Mouse (Mus musculus) neural tube, embryonic 14.5 days (tissue): Measurements from ENCODE around the gene Zfhx2. TPM values are rescaled to one million over a fixed set of nuclear protein-coding genes. Genes with fewer than 3 reads are reported as not detected.

Source experiments
- ATAC-seq: fragments of 200-750 bp; cut with Nextera tagmentation; 2 replicates; pipeline ENCODE4 v1.8.0; 2017; ENCODE audit warnings: low read depth, mild to moderate bottlenecking, moderate TSS enrichment, moderate library complexity
- H3K27ac ChIP-seq: fragments of 300-500 bp; sonication (generic); 2 replicates; pipeline ENCODE4 v1.5.1; 2014; ENCODE audit warnings: low read depth, mild to moderate bottlenecking, control low read depth, low read length, moderate library complexity, mixed read lengths
- H3K27me3 ChIP-seq: fragments of 300-500 bp; sonication (generic); 2 replicates; pipeline ENCODE4 v1.6.1; 2014; ENCODE audit warnings: low read length; ENCODE audit not compliant: control insufficient read depth, insufficient read depth
- H3K36me3 ChIP-seq: fragments of 300-500 bp; sonication (generic); 2 replicates; pipeline ENCODE4 v1.6.1; 2014; ENCODE audit warnings: low read length, mixed read lengths; ENCODE audit not compliant: control insufficient read depth, insufficient read depth
- H3K4me1 ChIP-seq: fragments of 300-500 bp; sonication (generic); 2 replicates; pipeline ENCODE4 v1.6.1; 2014; ENCODE audit warnings: low read length; ENCODE audit not compliant: control insufficient read depth, insufficient read depth
- H3K4me2 ChIP-seq: fragments of 300-500 bp; sonication (generic); 2 replicates; pipeline ENCODE4 v1.6.1; 2014; ENCODE audit warnings: mild to moderate bottlenecking, low read depth, low read length, control low read depth
- H3K4me3 ChIP-seq: fragments of 300-500 bp; sonication (generic); 2 replicates; pipeline ENCODE4 v1.5.1; 2014; ENCODE audit warnings: low read depth, low read length, control low read depth, mixed read lengths
- H3K9ac ChIP-seq: fragments of 300-500 bp; sonication (generic); replicated peaks from 2 replicates; pipeline ENCODE4 v1.6.1; 2014; ENCODE audit warnings: low read depth, mild to moderate bottlenecking, control low read depth, low read length, mixed read lengths
- H3K9me3 ChIP-seq: fragments of 300-500 bp; sonication (generic); 2 replicates; pipeline ENCODE4 v1.6.1; 2016; ENCODE audit warnings: low read length; ENCODE audit not compliant: control insufficient read depth
- WGBS: fragments of 180-500 bp; shearing (Covaris S2); extraction: QIAGEN DNeasy Blood & Tissue Kit; methylation state at CpG from one replicate; pipeline ENCODE4 v1.1.7; 2014; 5-methylcytosine and 5-hydroxymethylcytosine counted together
- polyA plus RNA-seq: library from polyadenylated mRNA; unstranded; fragments of >200 nt; fragmentation: Nextera tagmentation; extraction: Ambion mirVana; gene quantifications from 2 replicates; pipeline ENCODE4 v1.2.1, GENCODE M21; 2014

Gene Zfhx2
- polyA plus RNA-seq, 1 experiment from 2014 or later: 27.3 TPM

DNA sequence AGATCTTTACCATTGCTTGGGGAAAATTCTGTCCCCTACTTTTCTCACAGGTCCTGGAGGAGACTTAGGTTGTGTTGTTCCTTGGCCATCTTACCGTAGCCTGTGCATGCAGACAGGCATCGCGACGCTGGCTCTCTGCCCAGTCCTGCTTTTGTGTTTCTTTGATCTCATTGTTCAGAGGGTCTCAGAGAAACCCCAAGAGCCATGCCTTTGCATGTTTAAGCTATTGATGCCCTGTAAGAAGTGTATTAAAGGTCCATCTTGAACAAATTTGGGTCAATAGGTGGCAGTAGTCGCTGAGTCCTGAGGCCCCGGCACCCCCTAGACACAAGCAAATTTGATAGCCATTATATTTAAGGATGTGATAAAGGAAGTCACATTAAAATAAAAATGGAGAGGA lies 64.5 kb downstream of the Zfhx2 start:
- 5% methylated on average over 6 of the region's 6 CpGs for WGBS
- H3K4me1 ChIP-seq: peaks cover 22% of the 10 kb centered on the region
- H3K27ac ChIP-seq: peak overlapping the region; percentile 85
- peak; percentile 3 for ATAC-seq
- peaks cover 8% of the 10 kb centered on the region; the same call in 1 of the 2 replicates for H3K36me3 ChIP-seq
- no peak overlapping the region; the same call in 1 of the 2 replicates for H3K9ac ChIP-seq
- H3K27me3 ChIP-seq: no peaks in the 10 kb centered on the region
- H3K4me2 ChIP-seq: no peak overlapping the region
- no peaks in the 10 kb centered on the region for H3K9me3 ChIP-seq
- H3K4me3 ChIP-seq: no peak overlapping the region

GRCm38 (mm10) chr14:55027251-55027650 lies 64.9 kb downstream of the Zfhx2 start:
- no peak overlapping the region for H3K4me3 ChIP-seq
- H3K4me2 ChIP-seq: no peak overlapping the region
- H3K4me1 ChIP-seq: peaks cover 21% of the 10 kb centered on the region
- ATAC-seq: 0 out of 2 replicates have a peak, but pooled peaks have one; percentile 2
- H3K36me3 ChIP-seq: peaks cover 12% of the 10 kb centered on the region
- H3K27me3 ChIP-seq: no peaks in the 10 kb centered on the region
- 10% methylated on average over 5 of the region's 5 CpGs for WGBS
- H3K9me3 ChIP-seq: no peaks in the 10 kb centered on the region
- H3K9ac ChIP-seq: no peak overlapping the region
- H3K27ac ChIP-seq: peak overlapping the region; percentile 85

DNA sequence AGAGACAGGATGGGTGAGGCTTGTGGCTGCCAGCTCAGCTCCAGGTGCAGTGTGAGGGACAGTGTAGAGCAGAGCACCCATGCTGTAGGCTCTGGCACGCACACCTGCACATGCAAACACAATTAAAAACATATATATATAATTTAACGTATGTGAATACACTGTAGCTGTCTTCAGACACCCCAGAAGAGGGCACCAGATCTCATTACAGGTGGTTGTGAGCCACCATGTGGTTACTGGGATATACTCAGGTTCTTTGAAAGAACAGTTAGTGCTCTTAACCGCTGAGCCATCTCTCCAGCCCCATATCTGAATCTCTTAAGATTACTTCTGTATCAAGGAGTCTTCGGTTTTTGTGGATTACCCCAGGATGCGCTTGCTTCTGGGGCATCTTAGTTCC lies 66.6 kb downstream of the Zfhx2 start:
- no peak for ATAC-seq
- H3K27ac ChIP-seq: no peak overlapping the region
- H3K9me3 ChIP-seq: no peaks in the 10 kb centered on the region
- H3K4me1 ChIP-seq: peaks cover 21% of the 10 kb centered on the region
- H3K4me3 ChIP-seq: no peak overlapping the region
- 85% methylated on average over 5 of the region's 5 CpGs for WGBS
- peaks cover 18% of the 10 kb centered on the region for H3K36me3 ChIP-seq
- H3K9ac ChIP-seq: no peak overlapping the region
- H3K4me2 ChIP-seq: no peak overlapping the region
- H3K27me3 ChIP-seq: no peaks in the 10 kb centered on the region

DNA sequence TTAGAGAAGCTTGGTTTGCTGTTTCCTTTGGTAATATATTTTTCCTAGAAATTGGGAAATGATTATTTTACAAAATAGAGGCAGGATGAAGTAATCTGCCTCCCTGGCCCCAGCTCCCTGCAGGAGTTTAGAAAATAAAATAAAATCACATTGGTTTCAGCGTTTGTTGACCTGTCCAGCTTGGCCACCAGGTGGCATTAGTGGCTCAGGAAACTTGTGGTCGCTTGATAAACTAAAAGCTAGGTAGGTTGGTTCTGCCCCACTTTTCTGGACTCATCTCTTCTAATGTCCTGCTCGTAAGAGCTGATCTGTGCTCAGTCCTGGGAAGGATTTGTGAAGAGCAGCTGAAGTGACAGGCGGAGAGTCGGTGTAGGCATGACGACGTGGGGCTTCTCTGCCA lies 67.9 kb downstream of the Zfhx2 start:
- 62% methylated on average over 7 of the region's 7 CpGs for WGBS
- no peak for ATAC-seq
- Histone ChIP-seq H3K9ac (no peak overlapping the region), H3K4me2 (no peak overlapping the region), H3K27ac (no peak overlapping the region), H3K4me3 (no peak overlapping the region), H3K9me3 (no peaks in the 10 kb centered on the region), H3K27me3 (no peaks in the 10 kb centered on the region), H3K36me3 (peaks cover 18% of the 10 kb centered on the region), H3K4me1 (peaks cover 15% of the 10 kb centered on the region)

- Histone ChIP-seq H3K36me3 (peaks cover 18% of the 10 kb centered on the region), H3K4me3 (no peak overlapping the region), H3K4me2 (no peak overlapping the region), H3K9ac (no peak overlapping the region), H3K4me1 (peaks cover 5% of the 10 kb centered on the region; the same call in 1 of the 2 replicates), H3K27me3 (no peaks in the 10 kb centered on the region), H3K27ac (no peak overlapping the region), H3K9me3 (no peaks in the 10 kb centered on the region)
- no peak for ATAC-seq
- 92% methylated on average over 15 of the region's 15 CpGs for WGBS
Measured at GRCm38 (mm10) chr14:55023011-55023410, 69.1 kb downstream of the Zfhx2 start.

DNA sequence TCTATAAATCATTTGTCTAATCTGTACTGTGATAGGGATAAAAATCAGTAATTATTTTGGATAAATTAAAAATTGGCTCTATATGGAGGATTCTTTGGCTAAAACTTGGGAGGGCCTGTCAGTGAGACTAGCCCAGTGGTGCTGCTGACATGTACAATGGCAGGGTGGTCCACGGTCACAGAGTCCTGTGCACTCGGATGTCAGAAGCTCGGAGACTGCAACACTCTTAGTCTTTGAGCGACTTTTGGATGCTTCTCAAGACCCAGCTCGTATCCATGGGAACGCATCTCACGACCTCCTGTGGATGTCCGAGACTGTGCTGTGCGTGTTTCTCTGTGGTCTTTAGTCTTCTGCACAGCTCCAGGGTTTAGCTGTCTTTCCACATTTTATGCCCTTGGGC lies 71.7 kb downstream of the Zfhx2 start:
- H3K9me3 ChIP-seq: no peaks in the 10 kb centered on the region
- H3K4me3 ChIP-seq: no peak overlapping the region
- 30% methylated on average over 9 of the region's 9 CpGs for WGBS
- peaks cover 18% of the 10 kb centered on the region for H3K36me3 ChIP-seq
- no peak overlapping the region for H3K4me2 ChIP-seq
- H3K27ac ChIP-seq: no peak overlapping the region
- H3K4me1 ChIP-seq: no peaks in the 10 kb centered on the region
- ATAC-seq: no peak
- H3K27me3 ChIP-seq: no peaks in the 10 kb centered on the region
- H3K9ac ChIP-seq: no peak overlapping the region

- Histone ChIP-seq H3K36me3 (peaks cover 2% of the 10 kb centered on the region), H3K27ac (no peak overlapping the region), H3K27me3 (no peaks in the 10 kb centered on the region), H3K9me3 (no peaks in the 10 kb centered on the region), H3K9ac (no peak overlapping the region), H3K4me1 (peaks cover 2% of the 10 kb centered on the region; the same call in 1 of the 2 replicates), H3K4me2 (no peak overlapping the region), H3K4me3 (no peak overlapping the region)
- ATAC-seq: no peak
- 94% methylated on average over 16 of the region's 16 CpGs for WGBS
Measured at GRCm38 (mm10) chr14:55016876-55017275, 75.2 kb downstream of the Zfhx2 start.

GRCm38 (mm10) chr14:55015767-55016111 lies 76.4 kb downstream of the Zfhx2 start:
- WGBS: 2% methylated on average over 17 of the region's 17 CpGs
- peak overlapping the region; percentile 81 for H3K4me2 ChIP-seq
- no peak for ATAC-seq

GRCm38 (mm10) chr14:55014991-55015766 lies 76.9 kb downstream of the Zfhx2 start, which contains the start of gene Ngdn:
Gene Ngdn (plus strand): TSS chr14:55015454.
- H3K4me2 ChIP-seq: peak within 1 kb of the TSS; percentile 81
- peaks cover 2% of the 10 kb centered on the region; the same call in 1 of the 2 replicates for H3K4me1 ChIP-seq
- H3K27ac ChIP-seq: peak within 1 kb of the TSS; percentile 96
- peak within 1 kb of the TSS; percentile 68 for H3K9ac ChIP-seq
- H3K9me3 ChIP-seq: no peaks in the 10 kb centered on the region
- no peaks in the 10 kb centered on the region for H3K36me3 ChIP-seq
- H3K4me3 ChIP-seq: peak within 1 kb of the TSS; percentile 64
- H3K27me3 ChIP-seq: no peaks in the 10 kb centered on the region
- WGBS: under 1% methylated on average over 36 of the region's 36 CpGs
- peak; percentile 96 for ATAC-seq

More at GRCm38 (mm10) chr14:55015767-55016111, 76.4 kb downstream of the Zfhx2 start:
- H3K9me3 ChIP-seq: no peaks in the 10 kb centered on the region
- peaks cover 2% of the 10 kb centered on the region; the same call in 1 of the 2 replicates for H3K4me1 ChIP-seq
- peak overlapping the region; percentile 51 for H3K9ac ChIP-seq
- peak overlapping the region; percentile 64 for H3K4me3 ChIP-seq
- H3K36me3 ChIP-seq: no peaks in the 10 kb centered on the region
- no peaks in the 10 kb centered on the region for H3K27me3 ChIP-seq
- peak overlapping the region; percentile 35; the same call in 1 of the 2 replicates for H3K27ac ChIP-seq
